Mouse (Mus musculus): ENCODE measurements around the gene Kmt2d. TPM values are rescaled to one million over a fixed set of nuclear protein-coding genes. Genes with fewer than 3 reads are reported as not detected.

Gene Kmt2d
- total and polyA plus RNA-seq, 3 experiments = 4.8 to 22.7 (median 14.1) TPM

- in situ Hi-C loops (cut with MboI; ENCODE audit: low pct_ligation_motif_present, low pct_unique_long_range_greater_than_20kb, low sequenced_read_pairs) = no loop called here
- Histone ChIP-seq H3K27me3 (replicated peaks) (no peaks in the 10 kb centered on the region), H3K9me3 (replicated peaks; ENCODE audit: low read length) (no peaks in the 10 kb centered on the region), H3K27ac (ENCODE audit: insufficient read depth, low read depth) (no peak overlapping the region), H3K4me1 (ENCODE audit: control insufficient read depth in 1 of 2, insufficient read depth in 2 of 2) (peaks cover 0 to 16% of the 10 kb centered on the region in 2 experiments; a peak in 2 of 4 replicates), H3K36me3 (replicated peaks in 1 of 2; ENCODE audit: control insufficient read depth in 1 of 2, insufficient read depth in 1 of 2, low read length in 1 of 2) (peaks cover 15 to 82% of the 10 kb centered on the region in 2 experiments), H3K4me3 (replicated peaks in 1 of 3; ENCODE audit: low read depth in 2 of 3, low read length in 2 of 3, poor library complexity in 1 of 3) (no peak overlapping the region), H3K9ac (ENCODE audit: insufficient read depth, low read depth) (no peak overlapping the region), H3K4me2 (ENCODE audit: insufficient read depth, low read depth, poor library complexity, severe bottlenecking) (no peak overlapping the region), H3K79me2 (replicated peaks; ENCODE audit: control insufficient read depth, extremely low read depth, insufficient read depth, poor library complexity, severe bottlenecking) (no peaks in the 10 kb centered on the region)
- no peak for TF ChIP-seq UBTF (IDR thresholded peaks at IDR 0.05; ENCODE audit: low read depth, low read length)
- no peak for TF ChIP-seq MEF2A (IDR thresholded peaks at IDR 0.05; ENCODE audit: borderline replicate concordance, low read depth, low read length)
- TF ChIP-seq KAT2A (IDR thresholded peaks at IDR 0.05; ENCODE audit: insufficient replicate concordance, low read length) = no peak
- no peak for TF ChIP-seq E2F4 (IDR thresholded peaks at IDR 0.05; ENCODE audit: insufficient replicate concordance, low read depth, low read length)
- no peak for TF ChIP-seq SMC3 (IDR thresholded peaks at IDR 0.05; ENCODE audit: low read depth, low read length)
- DNase-seq (ENCODE audit: extremely low read depth) = no peak
- dilution Hi-C loops (cut with MboI; ENCODE audit: extremely low pct_ligation_motif_present, extremely low pct_unique_long_range_greater_than_20kb, low sequenced_read_pairs) = no loop called here
Observed at GRCm38 (mm10) chr15:98820937-98821336, 50.1 kb downstream of the Kmt2d start.

DNA sequence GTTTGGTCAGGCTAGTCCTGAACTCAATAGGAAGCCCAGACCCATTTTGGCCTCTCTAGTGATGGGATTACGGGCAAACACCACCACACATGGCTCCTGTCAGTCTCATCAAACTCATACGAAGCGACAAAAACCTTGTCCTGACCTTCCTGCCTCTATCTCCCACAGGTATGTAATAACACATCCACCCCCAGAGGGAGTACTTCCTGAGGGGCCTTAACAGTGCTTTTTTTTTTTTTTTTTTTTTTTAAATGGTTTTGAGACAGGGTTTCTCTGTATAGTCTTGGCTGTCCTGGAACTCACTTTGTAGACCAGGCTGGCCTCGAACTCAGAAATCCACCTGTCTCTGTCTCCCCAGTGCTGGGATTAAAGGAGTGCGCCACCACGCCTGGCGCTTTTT is 52.8 kb downstream of the Kmt2d start:
- DNase-seq (ENCODE audit: extremely low read depth) = no peak
- Histone ChIP-seq H3K27me3 (replicated peaks) (no peaks in the 10 kb centered on the region), H3K4me3 (replicated peaks in 1 of 3; ENCODE audit: low read depth in 2 of 3, low read length in 2 of 3, poor library complexity in 1 of 3) (no peak overlapping the region), H3K36me3 (replicated peaks in 1 of 2; ENCODE audit: control insufficient read depth in 1 of 2, insufficient read depth in 1 of 2, low read length in 1 of 2) (peaks cover 26 to 81% of the 10 kb centered on the region in 2 experiments), H3K79me2 (replicated peaks; ENCODE audit: control insufficient read depth, extremely low read depth, insufficient read depth, poor library complexity, severe bottlenecking) (no peaks in the 10 kb centered on the region), H3K9ac (ENCODE audit: insufficient read depth, low read depth) (no peak overlapping the region), H3K4me1 (ENCODE audit: control insufficient read depth in 1 of 2, insufficient read depth in 2 of 2) (no peaks in the 10 kb centered on the region), H3K27ac (ENCODE audit: insufficient read depth, low read depth) (no peak overlapping the region), H3K4me2 (ENCODE audit: insufficient read depth, low read depth, poor library complexity, severe bottlenecking) (no peak overlapping the region), H3K9me3 (replicated peaks; ENCODE audit: low read length) (no peaks in the 10 kb centered on the region)
- TF ChIP-seq CTCF (conservative IDR thresholded peaks at IDR 0.05 in 1 of 2, IDR thresholded peaks at IDR 0.05 in 1 of 2; ENCODE audit: low read depth in 2 of 2, low read length in 2 of 2) = peak in 1 of 2 experiments; percentile 17; a peak in 2 of 4 replicates
- no peak for TF ChIP-seq RAD21 (IDR thresholded peaks at IDR 0.05; ENCODE audit: low read depth, low read length)
- TF ChIP-seq ZNF384 (IDR thresholded peaks at IDR 0.05; ENCODE audit: low read depth, low read length) = peak; percentile 69
- in situ Hi-C loops (cut with MboI; ENCODE audit: low pct_ligation_motif_present, low pct_unique_long_range_greater_than_20kb, low sequenced_read_pairs) = no loop called here
- dilution Hi-C loops (cut with MboI; ENCODE audit: extremely low pct_ligation_motif_present, extremely low pct_unique_long_range_greater_than_20kb, low sequenced_read_pairs) = no loop called here

- no peak overlapping the region for H3K4me2 ChIP-seq (ENCODE audit: insufficient read depth, low read depth, poor library complexity, severe bottlenecking)
- in situ Hi-C loops (cut with MboI; ENCODE audit: low pct_ligation_motif_present, low pct_unique_long_range_greater_than_20kb, low sequenced_read_pairs) = no loop called here
- H3K4me1 ChIP-seq (ENCODE audit: control insufficient read depth in 1 of 2, insufficient read depth in 2 of 2) = peaks cover 4 to 13% of the 10 kb centered on the region in 2 experiments; a peak in 2 of 4 replicates
- TF ChIP-seq MAX (IDR thresholded peaks at IDR 0.05; ENCODE audit: low read length) (no peak), POLR2AphosphoS2 (IDR thresholded peaks at IDR 0.05; ENCODE audit: low read depth, low read length) (no peak), MAZ (IDR thresholded peaks at IDR 0.05; ENCODE audit: low read depth, low read length) (no peak), IRF4 (IDR thresholded peaks at IDR 0.05; ENCODE audit: low read depth, low read length) (no peak), CHD1 (IDR thresholded peaks at IDR 0.05; ENCODE audit: low read depth, low read length) (no peak), USF2 (conservative IDR thresholded peaks at IDR 0.05; ENCODE audit: low read depth, low read length) (no peak), ELF1 (IDR thresholded peaks at IDR 0.05; ENCODE audit: low read depth, low read length) (no peak), HCFC1 (IDR thresholded peaks at IDR 0.05; ENCODE audit: low read depth, low read length) (no peak), TBP (conservative IDR thresholded peaks at IDR 0.05; ENCODE audit: low read depth, low read length) (no peak), NRF1 (IDR thresholded peaks at IDR 0.05; ENCODE audit: low read depth, low read length) (no peak), E2F4 (IDR thresholded peaks at IDR 0.05; ENCODE audit: insufficient replicate concordance, low read depth, low read length) (no peak), RAD21 (IDR thresholded peaks at IDR 0.05; ENCODE audit: low read depth, low read length) (no peak), ZC3H11A (IDR thresholded peaks at IDR 0.05; ENCODE audit: low read depth, low read length) (no peak), GABPA (IDR thresholded peaks at IDR 0.05; ENCODE audit: insufficient replicate concordance, low read depth, low read length) (no peak), CHD2 (IDR thresholded peaks at IDR 0.05; ENCODE audit: low read length) (no peak)
- peaks cover 27 to 59% of the 10 kb centered on the region in 2 experiments for H3K36me3 ChIP-seq (replicated peaks in 1 of 2; ENCODE audit: control insufficient read depth in 1 of 2, insufficient read depth in 1 of 2, low read length in 1 of 2)
- dilution Hi-C loops (cut with MboI; ENCODE audit: extremely low pct_ligation_motif_present, extremely low pct_unique_long_range_greater_than_20kb, low sequenced_read_pairs) = no loop called here
- H3K27ac ChIP-seq (ENCODE audit: insufficient read depth, low read depth) = no peak overlapping the region
- H3K79me2 ChIP-seq (replicated peaks; ENCODE audit: control insufficient read depth, extremely low read depth, insufficient read depth, poor library complexity, severe bottlenecking) = no peaks in the 10 kb centered on the region
- no peak for DNase-seq (ENCODE audit: extremely low read depth)
- H3K27me3 ChIP-seq (replicated peaks) = peaks cover 12% of the 10 kb centered on the region
- no peaks in the 10 kb centered on the region for H3K9me3 ChIP-seq (replicated peaks; ENCODE audit: low read length)
- no peak overlapping the region for H3K9ac ChIP-seq (ENCODE audit: insufficient read depth, low read depth)
- no peak overlapping the region for H3K4me3 ChIP-seq (replicated peaks in 1 of 3; ENCODE audit: low read depth in 2 of 3, low read length in 2 of 3, poor library complexity in 1 of 3)
Observed at GRCm38 (mm10) chr15:98812741-98813424, 58.1 kb downstream of the Kmt2d start.
